In genomic region chr1:117051311-117051710, GRCm38 (mm10) we compare ENCODE assay signal across 4 mouse cellular contexts.
DNase-seq lines count a peak whose midpoint lies in the region; TF ChIP-seq lines count a peak whose summit lies in the region.
"Not testable (repeated sequence)": the region's sequence is repeated elsewhere in the genome, so short reads cannot be mapped to it uniquely, and the experiment has no call there.

No protein-coding gene starts in this region.

- H3K36me3 ChIP-seq in ES-Bruce4 (ENCODE audit: control insufficient read depth, insufficient read depth, low read length, poor library complexity, severe bottlenecking), result not testable (repeated sequence)

- TF ChIP-seq EP300 in ES-Bruce4 (IDR thresholded peaks at IDR 0.05; ENCODE audit: insufficient read depth, low read depth, low read length), result 0 out of 2 replicates have a peak, but pooled peaks have one; percentile 35

- TF ChIP-seq CTCF in ES-Bruce4 (IDR thresholded peaks at IDR 0.05; ENCODE audit: low read depth, low read length), result not testable (repeated sequence)

- not testable (repeated sequence) for H3K27me3 ChIP-seq in ES-Bruce4 (ENCODE audit: control insufficient read depth, insufficient read depth, low read length, poor library complexity, severe bottlenecking)

- peak; percentile 70 for DNase-seq in ES-CJ7 (ENCODE audit: low read depth, low spot score)
- peak; percentile 78 for DNase-seq in R1 (ENCODE audit: low read depth, low spot score)
- DNase-seq in ZHBTc4 (ENCODE audit: low read depth, low spot score), result peak; percentile 48

- not testable (repeated sequence) for H3K4me3 ChIP-seq in ES-Bruce4 (ENCODE audit: low read depth, low read length)

- not testable (repeated sequence) for H3K9ac ChIP-seq in ES-Bruce4 (ENCODE audit: low read depth, poor library complexity, severe bottlenecking)

- not testable (repeated sequence) for H3K4me1 ChIP-seq in ES-Bruce4 (ENCODE audit: control insufficient read depth, insufficient read depth, low read length)

- H3K9me3 ChIP-seq in ES-Bruce4 (replicated peaks; ENCODE audit: control insufficient read depth, insufficient read depth, low read length, poor library complexity, severe bottlenecking), result not testable (repeated sequence)

- not testable (repeated sequence) for TF ChIP-seq POLR2A in ES-Bruce4 (IDR thresholded peaks at IDR 0.05; ENCODE audit: insufficient read depth, low read length)

- not testable (repeated sequence) for H3K27ac ChIP-seq in ES-Bruce4 (ENCODE audit: insufficient read depth, low read length)
